Mouse (Mus musculus) left cerebral cortex, postnatal 14 days (tissue): ENCODE results near the gene Iqcf1. TPM values are rescaled to one million over a fixed set of nuclear protein-coding genes. Genes with fewer than 3 reads are reported as not detected.
A peak's percentile ranks its signal among the peaks of the same experiment; 100 is the strongest.
"Not testable (repeated sequence)": the region's sequence is repeated elsewhere in the genome, so short reads cannot be mapped to it uniquely, and the experiment has no call there.

Source experiments
- DNase-seq, 2 experiments: peaks; one replicate each; pipeline ENCODE4 v3.0.0; 2021 to 2022; ENCODE audit warnings: low spot score in 2 of 2, mixed read lengths in 1 of 2
- intact Hi-C: fragments of 180-260 bp; cut with DNase I; formaldehyde crosslinking; loops from one replicate; pipeline ENCODE4 v1.15.1; 2025
- total RNA-seq, 2 experiments: library from RNA; stranded (reverse); gene quantifications; 2 replicates each; pipeline ENCODE4 v1.2.3; 2021

Iqcf1 gene
- total RNA-seq, 2 experiments from 2014 or later, result not detected

GRCm38 (mm10) chr9:106477649-106478048, 22.1 kb upstream of the Iqcf1 start:
- intact Hi-C loops, result loop anchor here (2.0 kb wide), 1 partner anchor 31 kb away; the partner anchor contains the start of genes Abhd14a and Abhd14b
- no peak for DNase-seq

- intact Hi-C loops, result no loop called here
Measured at GRCm38 (mm10) chr9:106478101-106478500, 21.7 kb upstream of the Iqcf1 start.

GRCm38 (mm10) chr9:106480541-106480940, 19.2 kb upstream of the Iqcf1 start:
- DNase-seq, result no peak
- intact Hi-C loops, result no loop called here

More at GRCm38 (mm10) chr9:106478101-106478500, 21.7 kb upstream of the Iqcf1 start:
- DNase-seq, result no peak

- intact Hi-C loops, result no loop called here
- DNase-seq, result no peak
Measured at GRCm38 (mm10) chr9:106481075-106481474, 18.7 kb upstream of the Iqcf1 start.

GRCm38 (mm10) chr9:106481676-106482075, 18.1 kb upstream of the Iqcf1 start:
- intact Hi-C loops, result no loop called here
- no peak for DNase-seq

GRCm38 (mm10) chr9:106482578-106483115, 17.1 kb upstream of the Iqcf1 start:
- DNase-seq, result no peak
- intact Hi-C loops, result no loop called here

- no peak for DNase-seq
- intact Hi-C loops, result no loop called here
Measured at GRCm38 (mm10) chr9:106483136-106483535, 16.6 kb upstream of the Iqcf1 start.

- no peak for DNase-seq
- intact Hi-C loops, result no loop called here
Measured at GRCm38 (mm10) chr9:106483606-106484005, 16.2 kb upstream of the Iqcf1 start.

- intact Hi-C loops, result no loop called here
- DNase-seq, result no peak
Measured at GRCm38 (mm10) chr9:106485076-106485475, 14.7 kb upstream of the Iqcf1 start.

GRCm38 (mm10) chr9:106487602-106488001, 12.2 kb upstream of the Iqcf1 start:
- DNase-seq, intact Hi-C loops: not testable (repeated sequence)

GRCm38 (mm10) chr9:106501846-106502245, 2.1 kb downstream of the Iqcf1 start:
- no peak for DNase-seq

GRCm38 (mm10) chr9:106504246-106504645, 4.5 kb downstream of the Iqcf1 start:
- DNase-seq, result no peak
- intact Hi-C loops, result no loop called here

More at GRCm38 (mm10) chr9:106501846-106502245, 2.1 kb downstream of the Iqcf1 start:
- intact Hi-C loops, result no loop called here

GRCm38 (mm10) chr9:106509356-106509755, 9.6 kb downstream of the Iqcf1 start:
- peak in 1 of 2 experiments; percentile 17 for DNase-seq
- intact Hi-C loops, result no loop called here

- DNase-seq, result peak; percentile 13 to 37
- intact Hi-C loops, result no loop called here
Measured at GRCm38 (mm10) chr9:106512729-106513450, 13.1 kb downstream of the Iqcf1 start.

- intact Hi-C loops, result no loop called here
- DNase-seq, result no peak
Measured at GRCm38 (mm10) chr9:106513566-106513965, 13.8 kb downstream of the Iqcf1 start.

GRCm38 (mm10) chr9:106514273-106514672, 14.5 kb downstream of the Iqcf1 start, which contains the start of gene Iqcf5:
Gene Iqcf5 (plus strand): TSS chr9:106514573.
- intact Hi-C loops, result no loop called here
- no peak for DNase-seq

- DNase-seq, result no peak
- intact Hi-C loops, result no loop called here
Measured at GRCm38 (mm10) chr9:106519433-106519832, 19.7 kb downstream of the Iqcf1 start.

- intact Hi-C loops, result no loop called here
- no peak for DNase-seq
Measured at GRCm38 (mm10) chr9:106519909-106520308, 20.1 kb downstream of the Iqcf1 start.

GRCm38 (mm10) chr9:106531833-106532232, 32.1 kb downstream of the Iqcf1 start:
- intact Hi-C loops, result loop anchor here (5.0 kb wide), 1 partner anchor 110 kb away; no protein-coding TSS in a partner anchor
- DNase-seq, result peak; percentile 33 to 37

GRCm38 (mm10) chr9:106534296-106534695, 34.5 kb downstream of the Iqcf1 start:
- DNase-seq, result no peak
- intact Hi-C loops, result loop anchor here (5.0 kb wide), 1 partner anchor 108 kb away; no protein-coding TSS in a partner anchor

- peak; percentile 34 to 38 for DNase-seq
- intact Hi-C loops, result loop anchor here (5.0 kb wide), 1 partner anchor 107 kb away; no protein-coding TSS in a partner anchor
Measured at GRCm38 (mm10) chr9:106534975-106535374, 35.2 kb downstream of the Iqcf1 start.
